Mouse (Mus musculus) liver, embryonic 14.5 days (tissue): ENCODE measurements at regions not wholly inside any gene's neighbourhood (a gene's known extent, or its start where the extent isn't known, plus 50 kb on each side); places are given as distances from the start of the nearest gene placed in this dataset.

Source experiments
- CTCF ChIP-seq: IDR thresholded peaks from 2 replicates; pipeline ENCODE4 v1.5.1; 2016; ENCODE audit warnings: antibody characterized with exemption, low read depth, control low read depth
- EP300 ChIP-seq: IDR thresholded peaks from 2 replicates; pipeline ENCODE4 v1.6.1; 2016; ENCODE audit warnings: antibody characterized with exemption, low read depth

DNA sequence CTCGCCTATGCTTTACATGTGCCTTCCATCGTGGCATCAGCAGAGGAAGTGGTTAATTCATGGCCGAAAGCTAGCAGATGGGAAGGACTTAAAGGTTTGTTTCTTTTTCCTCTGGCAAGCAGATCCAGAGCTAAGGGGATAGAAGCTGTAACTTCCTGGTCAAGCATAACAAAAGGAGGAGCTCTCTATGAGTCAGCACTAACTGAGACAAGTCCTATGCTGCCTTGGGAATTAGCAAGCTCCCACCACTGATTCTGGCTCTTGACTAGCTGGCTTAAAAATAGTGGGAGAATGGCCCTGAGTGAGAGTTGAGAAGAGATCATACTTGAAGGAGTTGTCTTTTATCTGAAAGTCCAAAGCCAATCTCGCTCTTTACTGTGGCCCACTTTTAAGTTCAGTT, 210.3 kb upstream of the Tlr4 start:
- TF ChIP-seq EP300 (no peak), CTCF (no peak)
